Mouse (Mus musculus): Measurements from ENCODE around the gene Ikzf2. TPM values are rescaled to one million over a fixed set of nuclear protein-coding genes. Genes with fewer than 3 reads are reported as not detected.

Ikzf2 gene
- polyA plus RNA-seq, 1 experiment = 0.44 TPM

- Histone ChIP-seq H3K36me3 (ENCODE audit: control insufficient read depth, insufficient read depth) (no peaks in the 10 kb centered on the region), H3K79me2 (ENCODE audit: control insufficient read depth, insufficient read depth) (no peaks in the 10 kb centered on the region), H3K4me3 (no peak overlapping the region), H3K27me3 (ENCODE audit: control insufficient read depth, insufficient read depth, insufficient read length) (no peaks in the 10 kb centered on the region), H3K4me2 (ENCODE audit: low read depth) (no peak overlapping the region), H3ac (ENCODE audit: control insufficient read depth, insufficient read length) (no peak overlapping the region)
- TF ChIP-seq SRF (IDR thresholded peaks at IDR 0.05; ENCODE audit: control insufficient read depth, insufficient read length, low read depth) = no peak
- TF ChIP-seq MAX (IDR thresholded peaks at IDR 0.05; ENCODE audit: low read depth) = no peak
- TF ChIP-seq POLR2A (IDR thresholded peaks at IDR 0.05; ENCODE audit: insufficient read length, low read depth) = no peak
- no peak for TF ChIP-seq TCF12 (IDR thresholded peaks at IDR 0.05; ENCODE audit: insufficient read depth, poor library complexity, severe bottlenecking)
- TF ChIP-seq E2F4 (IDR thresholded peaks at IDR 0.05; ENCODE audit: insufficient read depth) = no peak
- no peak for TF ChIP-seq TCF3 (IDR thresholded peaks at IDR 0.05; ENCODE audit: insufficient read length, low read depth)
- TF ChIP-seq POLR2AphosphoS2 (IDR thresholded peaks at IDR 0.05; ENCODE audit: insufficient read length, low read depth) = no peak
- no peak for TF ChIP-seq REST (IDR thresholded peaks at IDR 0.05; ENCODE audit: insufficient read depth, insufficient read length)
- no peak for TF ChIP-seq MYOG (IDR thresholded peaks at IDR 0.05; ENCODE audit: control insufficient read depth in 1 of 3, insufficient read depth in 1 of 3, insufficient read length in 2 of 3, low read depth in 2 of 3)
- no peak for TF ChIP-seq MYOD1 (IDR thresholded peaks at IDR 0.05; ENCODE audit: control insufficient read depth in 1 of 3, insufficient read length in 2 of 3, low read depth in 2 of 3)
- no peak for TF ChIP-seq USF1 (IDR thresholded peaks at IDR 0.05; ENCODE audit: low read depth)
- TF ChIP-seq CEBPB (IDR thresholded peaks at IDR 0.05; ENCODE audit: insufficient read depth, poor library complexity, severe bottlenecking) = no peak
Measured at GRCm38 (mm10) chr1:69599074-69599772, 87.8 kb downstream of the Ikzf2 start.

- Histone ChIP-seq H3K36me3 (ENCODE audit: control insufficient read depth, insufficient read depth) (no peaks in the 10 kb centered on the region), H3K27me3 (ENCODE audit: control insufficient read depth, insufficient read depth, insufficient read length) (no peaks in the 10 kb centered on the region), H3ac (ENCODE audit: control insufficient read depth, insufficient read length) (no peak overlapping the region), H3K4me3 (no peak overlapping the region), H3K79me2 (ENCODE audit: control insufficient read depth, insufficient read depth) (no peaks in the 10 kb centered on the region), H3K4me2 (ENCODE audit: low read depth) (no peak overlapping the region)
- TF ChIP-seq POLR2A (IDR thresholded peaks at IDR 0.05; ENCODE audit: insufficient read length, low read depth) (no peak), POLR2AphosphoS2 (IDR thresholded peaks at IDR 0.05; ENCODE audit: insufficient read length, low read depth) (no peak), REST (IDR thresholded peaks at IDR 0.05; ENCODE audit: insufficient read depth, insufficient read length) (no peak), E2F4 (IDR thresholded peaks at IDR 0.05; ENCODE audit: insufficient read depth) (no peak)
Measured at GRCm38 (mm10) chr1:69591889-69592288, 95.2 kb downstream of the Ikzf2 start.

- Histone ChIP-seq H3K79me2 (ENCODE audit: control insufficient read depth, insufficient read depth) (no peaks in the 10 kb centered on the region), H3K4me2 (ENCODE audit: low read depth) (peak overlapping the region; percentile 4), H3K4me3 (no peak overlapping the region), H3K36me3 (ENCODE audit: control insufficient read depth, insufficient read depth) (no peaks in the 10 kb centered on the region), H3ac (ENCODE audit: control insufficient read depth, insufficient read length) (no peak overlapping the region), H3K27me3 (ENCODE audit: control insufficient read depth, insufficient read depth, insufficient read length) (no peaks in the 10 kb centered on the region)
- TF ChIP-seq SRF (IDR thresholded peaks at IDR 0.05; ENCODE audit: control insufficient read depth, insufficient read length, low read depth) = no peak
- peak; percentile 53; the same call in 1 of the 2 replicates for TF ChIP-seq CEBPB (IDR thresholded peaks at IDR 0.05; ENCODE audit: insufficient read depth, poor library complexity, severe bottlenecking)
- TF ChIP-seq MYOG (IDR thresholded peaks at IDR 0.05; ENCODE audit: control insufficient read depth in 1 of 3, insufficient read depth in 1 of 3, insufficient read length in 2 of 3, low read depth in 2 of 3) = no peak
- TF ChIP-seq POLR2A (IDR thresholded peaks at IDR 0.05; ENCODE audit: insufficient read length, low read depth) = no peak
- TF ChIP-seq E2F4 (IDR thresholded peaks at IDR 0.05; ENCODE audit: insufficient read depth) = no peak
- TF ChIP-seq TCF3 (IDR thresholded peaks at IDR 0.05; ENCODE audit: insufficient read length, low read depth) = no peak
Measured at GRCm38 (mm10) chr1:69591328-69591801, 95.7 kb downstream of the Ikzf2 start.

- no peaks in the 10 kb centered on the region for H3K27me3 ChIP-seq (ENCODE audit: control insufficient read depth, insufficient read depth, insufficient read length)
- H3K4me3 ChIP-seq = no peak overlapping the region
- H3ac ChIP-seq (ENCODE audit: control insufficient read depth, insufficient read length) = no peak overlapping the region
- TF ChIP-seq MAX (IDR thresholded peaks at IDR 0.05; ENCODE audit: low read depth) = no peak
- no peak for TF ChIP-seq USF1 (IDR thresholded peaks at IDR 0.05; ENCODE audit: low read depth)
- no peak for TF ChIP-seq CEBPB (IDR thresholded peaks at IDR 0.05; ENCODE audit: insufficient read depth, poor library complexity, severe bottlenecking)
- no peak for TF ChIP-seq POLR2A (IDR thresholded peaks at IDR 0.05; ENCODE audit: insufficient read length, low read depth)
- TF ChIP-seq E2F4 (IDR thresholded peaks at IDR 0.05; ENCODE audit: insufficient read depth) = no peak
- TF ChIP-seq MYOD1 (IDR thresholded peaks at IDR 0.05; ENCODE audit: control insufficient read depth in 1 of 3, insufficient read length in 2 of 3, low read depth in 2 of 3) = no peak
- H3K4me2 ChIP-seq (ENCODE audit: low read depth) = no peak overlapping the region
- H3K36me3 ChIP-seq (ENCODE audit: control insufficient read depth, insufficient read depth) = no peaks in the 10 kb centered on the region
- H3K79me2 ChIP-seq (ENCODE audit: control insufficient read depth, insufficient read depth) = no peaks in the 10 kb centered on the region
Measured at GRCm38 (mm10) chr1:69585546-69585945, 101.5 kb downstream of the Ikzf2 start.

DNA sequence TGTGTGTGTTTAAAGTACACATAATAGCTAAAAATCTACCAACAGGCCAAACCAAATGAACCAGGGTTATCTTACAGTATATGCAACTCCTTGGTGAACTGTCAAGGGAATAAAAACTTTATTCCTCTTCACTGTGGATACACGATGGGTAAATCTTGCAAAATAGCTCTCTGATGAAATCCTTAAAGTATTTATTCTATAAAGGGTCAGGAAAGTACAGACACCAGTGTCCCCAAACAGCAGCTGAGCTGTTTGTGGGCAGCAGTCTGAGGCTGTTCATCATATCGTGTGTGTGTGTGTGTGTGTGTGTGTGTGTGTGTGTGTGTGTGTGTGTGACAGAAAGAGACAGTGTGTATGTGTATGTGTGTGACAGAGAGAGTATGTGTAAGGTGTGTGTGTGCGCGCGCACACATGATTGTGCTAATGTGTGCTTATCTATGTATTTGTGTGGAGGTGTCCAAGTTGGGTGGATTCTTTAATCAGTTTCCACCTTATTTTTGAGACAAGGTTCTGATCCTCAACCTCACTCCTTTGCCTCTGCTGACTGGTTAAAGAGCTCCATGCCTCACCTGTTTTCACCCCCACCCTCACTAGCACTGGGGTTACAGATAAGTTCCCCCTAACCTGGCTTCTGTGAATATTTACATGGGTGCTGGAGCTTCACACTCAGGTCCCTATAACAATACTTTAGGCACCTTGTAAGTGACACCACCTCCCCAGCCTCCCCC, 102.9 kb downstream of the Ikzf2 start:
- TF ChIP-seq MYOD1 (IDR thresholded peaks at IDR 0.05; ENCODE audit: control insufficient read depth in 1 of 3, insufficient read length in 2 of 3, low read depth in 2 of 3) (no peak), SRF (IDR thresholded peaks at IDR 0.05; ENCODE audit: control insufficient read depth, insufficient read length, low read depth) (no peak), E2F4 (IDR thresholded peaks at IDR 0.05; ENCODE audit: insufficient read depth) (no peak), MAX (IDR thresholded peaks at IDR 0.05; ENCODE audit: low read depth) (no peak), TCF3 (IDR thresholded peaks at IDR 0.05; ENCODE audit: insufficient read length, low read depth) (no peak), USF1 (IDR thresholded peaks at IDR 0.05; ENCODE audit: low read depth) (no peak), POLR2AphosphoS2 (IDR thresholded peaks at IDR 0.05; ENCODE audit: insufficient read length, low read depth) (no peak), POLR2A (IDR thresholded peaks at IDR 0.05; ENCODE audit: insufficient read length, low read depth) (no peak), REST (IDR thresholded peaks at IDR 0.05; ENCODE audit: insufficient read depth, insufficient read length) (no peak), CEBPB (IDR thresholded peaks at IDR 0.05; ENCODE audit: insufficient read depth, poor library complexity, severe bottlenecking) (no peak), MYOG (IDR thresholded peaks at IDR 0.05; ENCODE audit: control insufficient read depth in 1 of 3, insufficient read depth in 1 of 3, insufficient read length in 2 of 3, low read depth in 2 of 3) (no peak), TCF12 (IDR thresholded peaks at IDR 0.05; ENCODE audit: insufficient read depth, poor library complexity, severe bottlenecking) (no peak)
- H3K4me3 ChIP-seq = no peak overlapping the region
- no peaks in the 10 kb centered on the region for H3K27me3 ChIP-seq (ENCODE audit: control insufficient read depth, insufficient read depth, insufficient read length)
- no peak overlapping the region for H3ac ChIP-seq (ENCODE audit: control insufficient read depth, insufficient read length)
- no peaks in the 10 kb centered on the region for H3K36me3 ChIP-seq (ENCODE audit: control insufficient read depth, insufficient read depth)
- H3K4me2 ChIP-seq (ENCODE audit: low read depth) = no peak overlapping the region
- no peaks in the 10 kb centered on the region for H3K79me2 ChIP-seq (ENCODE audit: control insufficient read depth, insufficient read depth)
